10 mouse cellular contexts compared by ENCODE assay signal in the genomic region with DNA sequence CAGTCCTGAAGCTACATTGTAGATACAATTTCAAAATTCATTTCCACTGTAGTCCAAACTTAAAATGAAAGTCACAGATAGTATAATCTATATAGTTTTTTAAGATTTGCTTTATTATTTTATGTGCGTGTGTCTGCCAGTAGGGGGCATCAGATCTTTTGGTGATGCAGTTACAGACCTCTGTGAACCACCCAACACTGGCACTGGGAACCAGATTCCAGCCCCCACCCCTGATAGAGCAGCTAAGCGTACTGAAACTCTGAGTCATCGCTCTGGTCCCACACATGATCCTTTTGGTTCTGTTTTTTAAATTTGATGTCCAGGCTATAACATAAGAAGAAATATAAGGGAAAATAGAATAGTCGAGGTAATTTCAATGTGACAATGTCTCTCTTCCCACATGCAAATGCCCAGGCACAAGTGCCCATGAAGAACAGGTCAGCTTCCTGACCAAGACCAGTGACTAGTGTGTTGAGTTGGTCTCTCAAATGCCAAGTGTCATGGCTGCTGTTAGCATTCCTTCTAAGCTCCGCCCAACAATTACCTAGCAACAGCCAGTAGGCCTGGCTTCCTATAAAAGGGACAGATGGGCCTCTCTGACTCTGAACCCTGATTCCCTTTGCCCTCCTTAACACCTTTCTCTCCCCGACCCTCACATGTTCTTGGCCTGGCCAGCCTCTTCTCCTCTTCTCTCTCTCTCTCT.
A peak's percentile ranks its signal among the peaks of the same experiment; 100 is the strongest.
DNase-seq lines count a peak whose midpoint lies in the region; ATAC-seq and TF ChIP-seq lines count a peak whose summit lies in the region.
"Had no signal": no experiment of that assay in that cellular context is flagged by ENCODE, and none has a peak within 500 bp of the region (broad histone marks: within the 10 kb centered on the region; RNA-seq: fewer than 3 reads in every experiment).

No protein-coding gene starts in this region.

- no peaks in the 10 kb centered on the region for H3K27me3 ChIP-seq in heart, embryonic 16.5 days (ENCODE audit: control insufficient read depth, insufficient read depth, low read length)
- H3K27me3 ChIP-seq in hindbrain, postnatal 0 days (ENCODE audit: insufficient read depth, low read length) = no peaks in the 10 kb centered on the region
- no peaks in the 10 kb centered on the region for H3K27me3 ChIP-seq in cerebellum, adult 2 months (ENCODE audit: control insufficient read depth, insufficient read depth, low read length)

- peak; percentile 38 for TF ChIP-seq CTCF in hindbrain, postnatal 0 days (IDR thresholded peaks at IDR 0.05; ENCODE audit: low read depth)
- TF ChIP-seq CTCF in cerebellum, adult 2 months (IDR thresholded peaks at IDR 0.05; ENCODE audit: borderline replicate concordance, insufficient read depth, low read depth, low read length) = no peak

- H3K9me3 ChIP-seq in heart, embryonic 16.5 days (replicated peaks; ENCODE audit: control insufficient read depth, low read length) = no peaks in the 10 kb centered on the region
- no peaks in the 10 kb centered on the region for H3K9me3 ChIP-seq in hindbrain, postnatal 0 days (ENCODE audit: low read length)

- 88% methylated on average over 6 of the region's 6 CpGs for WGBS in heart, embryonic 16.5 days
- whole genome bisulfite sequencing in hindbrain, postnatal 0 days = 85% methylated on average over 6 of the region's 6 CpGs
- WGBS in cerebellum, adult 2 months = 85% methylated on average over 6 of the region's 6 CpGs

- DNase-seq in heart, adult 18-20 months = no peak
- peak; percentile 15 for DNase-seq in thymus, postnatal 14 days
- DNase-seq in thymus, postnatal 25 days = no peak
- no peak for DNase-seq in hindbrain, postnatal 0 days (ENCODE audit: low spot score)
- no peak for DNase-seq in cerebellum, adult 2 months
- no peak for DNase-seq in c-Kit-positive CD71-positive TER-119-positive erythroid progenitor cells, embryonic 14.5 days (ENCODE audit: low spot score)
- DNase-seq: adrenal gland, postnatal 25 days; lung, adult 2 months had no signal

- no peak for ATAC-seq in heart, embryonic 16.5 days (replicated peaks; ENCODE audit: extremely low read depth, insufficient read depth, low FRiP score)
- ATAC-seq in hindbrain, postnatal 0 days = no peak

- no peak for TF ChIP-seq POLR2A in cerebellum, adult 2 months (IDR thresholded peaks at IDR 0.05; ENCODE audit: borderline replicate concordance, insufficient read depth, low read length)

- no peak overlapping the region for H3K4me2 ChIP-seq in heart, embryonic 16.5 days (ENCODE audit: low read depth, low read length)
- no peak overlapping the region for H3K4me2 ChIP-seq in hindbrain, postnatal 0 days (ENCODE audit: low read depth, low read length)

- no peaks in the 10 kb centered on the region for H3K36me3 ChIP-seq in heart, embryonic 16.5 days (ENCODE audit: control insufficient read depth, insufficient read depth)
- H3K36me3 ChIP-seq in hindbrain, postnatal 0 days (ENCODE audit: insufficient read depth, low read length) = no peaks in the 10 kb centered on the region

- peaks cover 24% of the 10 kb centered on the region for H3K4me1 ChIP-seq in heart, embryonic 16.5 days (ENCODE audit: control insufficient read depth, insufficient read depth, low read length)
- peaks cover 4% of the 10 kb centered on the region; the same call in 1 of the 2 replicates for H3K4me1 ChIP-seq in hindbrain, postnatal 0 days (ENCODE audit: insufficient read depth, low read length)
- peaks cover 4% of the 10 kb centered on the region; the same call in 1 of the 2 replicates for H3K4me1 ChIP-seq in cerebellum, adult 2 months (ENCODE audit: control insufficient read depth, insufficient read depth, low read length)

- H3K4me3 ChIP-seq in heart, embryonic 16.5 days (ENCODE audit: low read length) = no peak overlapping the region
- H3K4me3 ChIP-seq in hindbrain, postnatal 0 days (ENCODE audit: low read length) = no peak overlapping the region
- no peak overlapping the region for H3K4me3 ChIP-seq in cerebellum, adult 2 months (replicated peaks; ENCODE audit: insufficient read depth, low read depth, low read length)
- H3K4me3 ChIP-seq: erythroblast, embryonic 14.5 days had no signal

- H3K9ac ChIP-seq in heart, embryonic 16.5 days (ENCODE audit: low read length) = no peak overlapping the region
- H3K9ac ChIP-seq in hindbrain, postnatal 0 days (replicated peaks; ENCODE audit: low read length) = no peak overlapping the region

- H3K27ac ChIP-seq in heart, embryonic 16.5 days (ENCODE audit: low read length) = peak overlapping the region; percentile 48
- peak overlapping the region; percentile 65; the same call in 1 of the 2 replicates for H3K27ac ChIP-seq in hindbrain, postnatal 0 days
- no peak overlapping the region for H3K27ac ChIP-seq in cerebellum, adult 2 months (ENCODE audit: insufficient read depth, low read length)
